Mouse (Mus musculus): Measurements from ENCODE around the gene Prkaa2. TPM values are rescaled to one million over a fixed set of nuclear protein-coding genes. Genes with fewer than 3 reads are reported as not detected.

Prkaa2 gene
- polyA plus RNA-seq, 1 experiment: 1.7 TPM

GRCm38 (mm10) chr4:105110684-105111035 lies 970 bp upstream of the Prkaa2 start:
- peaks cover 17% of the 10 kb centered on the region for H3K27me3 ChIP-seq (ENCODE audit: control insufficient read depth, insufficient read depth, low read length)

DNA sequence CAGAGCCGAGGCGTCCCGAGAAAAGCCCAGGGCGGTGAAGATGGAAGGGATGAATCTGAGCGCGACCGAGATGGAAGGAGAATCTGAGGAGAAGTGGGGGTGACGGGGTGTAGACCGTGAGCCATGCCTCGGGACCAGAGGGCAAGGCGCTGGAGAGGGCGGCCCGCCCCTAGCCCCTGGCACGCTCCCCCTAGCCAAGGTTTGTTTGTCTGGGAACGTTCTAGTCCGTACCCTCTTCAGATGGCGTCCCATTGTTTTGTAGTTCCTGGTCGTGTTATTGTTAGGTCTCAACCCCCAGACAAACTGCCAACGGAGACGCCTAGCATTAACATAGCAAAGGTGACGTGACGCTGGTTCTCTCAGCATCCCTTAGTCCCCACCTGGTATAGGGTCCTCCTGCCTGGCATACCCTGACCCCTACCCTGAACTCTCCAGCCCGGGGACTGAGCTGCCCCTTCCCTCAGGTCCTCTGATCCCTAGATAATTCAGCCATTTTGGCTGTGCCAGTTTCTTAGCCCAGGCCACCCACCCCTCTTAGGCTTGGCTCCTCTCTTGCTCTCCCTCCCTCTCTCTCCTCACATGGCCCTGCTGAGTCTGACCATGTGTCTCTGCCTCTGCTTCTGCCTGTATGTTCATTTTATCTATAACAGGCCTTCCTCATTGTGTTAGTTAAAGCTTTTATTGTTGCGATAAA lies 447 bp upstream of the Prkaa2 start:
- TF ChIP-seq POLR2A (IDR thresholded peaks at IDR 0.05; ENCODE audit: control insufficient read depth, extremely low read depth, insufficient read depth, low read length, poor library complexity) (no peak), CTCF (IDR thresholded peaks at IDR 0.05; ENCODE audit: borderline replicate concordance, control insufficient read depth, extremely low read depth, insufficient read depth, low read length, poor library complexity) (no peak)
- Histone ChIP-seq H3K27me3 (ENCODE audit: control insufficient read depth, insufficient read depth, low read length) (peaks cover 17% of the 10 kb centered on the region), H3K4me1 (replicated peaks; ENCODE audit: control insufficient read depth, insufficient read depth, low read length) (peaks cover 12% of the 10 kb centered on the region), H3K4me3 (ENCODE audit: control insufficient read depth, insufficient read depth, low read length) (peak overlapping the region; percentile 67), H3K36me3 (ENCODE audit: control insufficient read depth, insufficient read depth, low read length) (no peaks in the 10 kb centered on the region), H3K27ac (ENCODE audit: control insufficient read depth, insufficient read depth, low read length) (no peak overlapping the region)
- no peak for DNase-seq
- 6% methylated on average over 24 of the region's 24 CpGs for WGBS

More at GRCm38 (mm10) chr4:105110684-105111035, 970 bp upstream of the Prkaa2 start:
- 91% methylated on average over 4 of the region's 4 CpGs for WGBS
- no peak for TF ChIP-seq CTCF (IDR thresholded peaks at IDR 0.05; ENCODE audit: borderline replicate concordance, control insufficient read depth, extremely low read depth, insufficient read depth, low read length, poor library complexity)
- no peak for TF ChIP-seq POLR2A (IDR thresholded peaks at IDR 0.05; ENCODE audit: control insufficient read depth, extremely low read depth, insufficient read depth, low read length, poor library complexity)
- Histone ChIP-seq H3K4me3 (ENCODE audit: control insufficient read depth, insufficient read depth, low read length) (no peak overlapping the region), H3K36me3 (ENCODE audit: control insufficient read depth, insufficient read depth, low read length) (no peaks in the 10 kb centered on the region), H3K27ac (ENCODE audit: control insufficient read depth, insufficient read depth, low read length) (no peak overlapping the region), H3K4me1 (replicated peaks; ENCODE audit: control insufficient read depth, insufficient read depth, low read length) (peaks cover 12% of the 10 kb centered on the region)
- DNase-seq: no peak

- Histone ChIP-seq H3K4me3 (ENCODE audit: control insufficient read depth, insufficient read depth, low read length) (peak overlapping the region; percentile 67; the same call in 1 of the 2 replicates), H3K4me1 (replicated peaks; ENCODE audit: control insufficient read depth, insufficient read depth, low read length) (peaks cover 12% of the 10 kb centered on the region), H3K27ac (ENCODE audit: control insufficient read depth, insufficient read depth, low read length) (no peak overlapping the region), H3K27me3 (ENCODE audit: control insufficient read depth, insufficient read depth, low read length) (peaks cover 17% of the 10 kb centered on the region), H3K36me3 (ENCODE audit: control insufficient read depth, insufficient read depth, low read length) (no peaks in the 10 kb centered on the region)
- no peak for DNase-seq
- WGBS: 42% methylated on average over 5 of the region's 5 CpGs
- no peak for TF ChIP-seq POLR2A (IDR thresholded peaks at IDR 0.05; ENCODE audit: control insufficient read depth, extremely low read depth, insufficient read depth, low read length, poor library complexity)
- TF ChIP-seq CTCF (IDR thresholded peaks at IDR 0.05; ENCODE audit: borderline replicate concordance, control insufficient read depth, extremely low read depth, insufficient read depth, low read length, poor library complexity): no peak
Measured at GRCm38 (mm10) chr4:105108641-105109198, 970 bp downstream of the Prkaa2 start.

- H3K4me3 ChIP-seq (ENCODE audit: control insufficient read depth, insufficient read depth, low read length): no peak overlapping the region
- H3K27ac ChIP-seq (ENCODE audit: control insufficient read depth, insufficient read depth, low read length): no peak overlapping the region
- H3K36me3 ChIP-seq (ENCODE audit: control insufficient read depth, insufficient read depth, low read length): no peaks in the 10 kb centered on the region
- WGBS: 48% methylated on average over 12 of the region's 12 CpGs
- peaks cover 17% of the 10 kb centered on the region for H3K27me3 ChIP-seq (ENCODE audit: control insufficient read depth, insufficient read depth, low read length)
- DNase-seq: no peak
- no peak for TF ChIP-seq CTCF (IDR thresholded peaks at IDR 0.05; ENCODE audit: borderline replicate concordance, control insufficient read depth, extremely low read depth, insufficient read depth, low read length, poor library complexity)
- no peak for TF ChIP-seq POLR2A (IDR thresholded peaks at IDR 0.05; ENCODE audit: control insufficient read depth, extremely low read depth, insufficient read depth, low read length, poor library complexity)
- peaks cover 12% of the 10 kb centered on the region for H3K4me1 ChIP-seq (replicated peaks; ENCODE audit: control insufficient read depth, insufficient read depth, low read length)
Measured at GRCm38 (mm10) chr4:105107943-105108640, 1.6 kb downstream of the Prkaa2 start.

DNA sequence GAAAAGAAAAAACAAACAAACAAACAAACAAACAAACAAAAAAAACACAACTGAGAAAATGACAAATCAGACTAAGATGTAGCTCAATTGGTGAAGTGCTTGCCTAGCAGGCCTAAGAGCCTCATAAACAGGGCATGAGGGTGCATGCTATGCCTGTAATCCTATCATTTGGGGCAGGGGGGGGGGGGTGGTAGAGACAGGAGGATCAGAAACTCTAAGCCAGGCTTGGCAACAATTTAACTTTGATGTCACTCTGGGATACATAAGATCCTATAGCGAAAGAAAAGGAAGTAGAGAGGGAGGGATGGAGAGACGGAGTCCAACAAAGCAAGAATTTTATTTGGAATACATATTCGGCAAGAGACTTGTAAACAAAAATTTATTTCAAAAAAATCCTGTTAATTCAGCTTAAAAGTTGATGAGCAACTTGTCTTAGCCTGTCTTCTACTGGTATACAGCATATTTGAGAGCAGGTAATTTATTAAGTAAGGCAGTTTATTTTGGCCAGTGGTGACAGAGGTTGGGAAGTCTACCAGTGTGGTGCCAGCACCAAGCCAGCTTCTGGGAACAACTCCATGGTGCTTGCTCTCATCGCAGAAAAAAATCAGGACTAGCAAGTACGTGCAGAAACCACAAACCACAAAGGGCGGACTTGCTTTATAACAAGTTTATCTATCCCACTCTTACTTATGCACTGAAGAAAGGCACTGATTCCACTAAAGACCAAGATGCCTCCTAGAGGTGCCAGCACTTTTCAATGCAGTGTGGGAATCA lies 5.4 kb downstream of the Prkaa2 start:
- no peak overlapping the region for H3K4me3 ChIP-seq (ENCODE audit: control insufficient read depth, insufficient read depth, low read length)
- H3K4me1 ChIP-seq (replicated peaks; ENCODE audit: control insufficient read depth, insufficient read depth, low read length): peaks cover 4% of the 10 kb centered on the region; the same call in 1 of the 2 replicates
- H3K36me3 ChIP-seq (ENCODE audit: control insufficient read depth, insufficient read depth, low read length): no peaks in the 10 kb centered on the region
- WGBS: 51% methylated on average over 6 of the region's 6 CpGs
- no peak for DNase-seq
- no peak for TF ChIP-seq POLR2A (IDR thresholded peaks at IDR 0.05; ENCODE audit: control insufficient read depth, extremely low read depth, insufficient read depth, low read length, poor library complexity)
- no peak for TF ChIP-seq CTCF (IDR thresholded peaks at IDR 0.05; ENCODE audit: borderline replicate concordance, control insufficient read depth, extremely low read depth, insufficient read depth, low read length, poor library complexity)
- H3K27me3 ChIP-seq (ENCODE audit: control insufficient read depth, insufficient read depth, low read length): peaks cover 6% of the 10 kb centered on the region
- H3K27ac ChIP-seq (ENCODE audit: control insufficient read depth, insufficient read depth, low read length): no peak overlapping the region

GRCm38 (mm10) chr4:105101337-105101688 lies 8.4 kb downstream of the Prkaa2 start:
- no peak for TF ChIP-seq CTCF (IDR thresholded peaks at IDR 0.05; ENCODE audit: borderline replicate concordance, control insufficient read depth, extremely low read depth, insufficient read depth, low read length, poor library complexity)
- no peak for TF ChIP-seq POLR2A (IDR thresholded peaks at IDR 0.05; ENCODE audit: control insufficient read depth, extremely low read depth, insufficient read depth, low read length, poor library complexity)
- H3K4me1 ChIP-seq (replicated peaks; ENCODE audit: control insufficient read depth, insufficient read depth, low read length): no peaks in the 10 kb centered on the region
- H3K4me3 ChIP-seq (ENCODE audit: control insufficient read depth, insufficient read depth, low read length): no peak overlapping the region
- DNase-seq: no peak
- no peaks in the 10 kb centered on the region for H3K27me3 ChIP-seq (ENCODE audit: control insufficient read depth, insufficient read depth, low read length)
- H3K27ac ChIP-seq (ENCODE audit: control insufficient read depth, insufficient read depth, low read length): no peak overlapping the region
- 96% methylated on average over 4 of the region's 4 CpGs for WGBS
- H3K36me3 ChIP-seq (ENCODE audit: control insufficient read depth, insufficient read depth, low read length): no peaks in the 10 kb centered on the region

All from thymus, adult 2 months (tissue).